Mouse (Mus musculus): ENCODE results near the gene Ctsl. TPM values are rescaled to one million over a fixed set of nuclear protein-coding genes. Genes with fewer than 3 reads are reported as not detected.
A peak's percentile ranks its signal among the peaks of the same experiment; 100 is the strongest.

The Ctsl gene
- polyA plus RNA-seq, 1 experiment: 723 TPM

DNA sequence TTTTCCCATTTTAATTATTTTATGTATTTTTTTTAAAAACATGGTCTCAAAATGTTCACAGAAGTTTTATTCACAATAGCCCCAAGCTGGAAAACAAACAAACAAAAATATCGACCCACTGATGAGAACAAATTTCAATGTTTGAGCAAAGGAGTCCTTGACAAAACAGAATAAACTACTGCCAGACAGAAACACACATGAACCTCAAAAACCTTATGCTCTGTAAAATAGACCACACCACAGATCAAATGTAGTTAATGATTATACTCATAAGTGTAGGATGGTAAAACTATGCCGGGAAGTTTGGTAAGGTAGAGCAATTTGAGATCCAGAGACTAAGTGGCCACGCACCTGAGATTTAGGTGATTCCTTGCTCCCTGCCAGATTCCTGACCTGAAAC lies 37.6 kb downstream of the Ctsl start:
- Histone ChIP-seq H3K4me1 (ENCODE audit: control insufficient read depth, insufficient read depth, low read length) (no peaks in the 10 kb centered on the region), H3K4me3 (ENCODE audit: insufficient read depth, low read depth, low read length) (no peak overlapping the region), H3K27ac (ENCODE audit: insufficient read depth, low read depth, low read length) (no peak overlapping the region)
- WGBS: 97% methylated on average over 3 of the region's 3 CpGs
- TF ChIP-seq CTCF (IDR thresholded peaks at IDR 0.05; ENCODE audit: insufficient read depth, low read depth, low read length): no peak
- no peak for TF ChIP-seq POLR2A (IDR thresholded peaks at IDR 0.05; ENCODE audit: insufficient read depth, low read depth, low read length)

DNA sequence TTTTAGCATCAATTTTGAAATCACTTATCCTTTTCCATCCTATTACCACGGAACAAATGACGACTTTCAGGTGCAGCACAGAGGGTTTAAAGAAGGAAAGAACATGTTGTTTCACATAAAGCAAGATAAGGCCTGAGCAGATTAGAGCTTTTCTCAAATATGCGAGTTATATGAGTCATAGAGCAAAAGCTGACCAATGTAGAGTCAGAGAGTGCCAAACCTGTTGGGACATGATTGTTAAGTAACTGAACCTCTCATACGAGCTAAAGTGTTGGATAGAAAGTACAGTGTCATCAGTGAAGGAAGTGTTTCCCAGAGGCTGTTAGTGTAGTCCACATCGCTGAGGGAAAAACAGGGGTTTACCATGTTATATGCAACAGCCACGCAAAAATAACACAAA lies 38.4 kb downstream of the Ctsl start:
- H3K4me3 ChIP-seq (ENCODE audit: insufficient read depth, low read depth, low read length): no peak overlapping the region
- WGBS: 87% methylated on average over 6 of the region's 6 CpGs
- no peaks in the 10 kb centered on the region for H3K4me1 ChIP-seq (ENCODE audit: control insufficient read depth, insufficient read depth, low read length)
- H3K27ac ChIP-seq (ENCODE audit: insufficient read depth, low read depth, low read length): no peak overlapping the region
- TF ChIP-seq POLR2A (IDR thresholded peaks at IDR 0.05; ENCODE audit: insufficient read depth, low read depth, low read length): no peak
- TF ChIP-seq CTCF (IDR thresholded peaks at IDR 0.05; ENCODE audit: insufficient read depth, low read depth, low read length): no peak

GRCm38 (mm10) chr13:64322561-64323281 lies 48.0 kb downstream of the Ctsl start:
- Histone ChIP-seq H3K4me3 (ENCODE audit: insufficient read depth, low read depth, low read length) (no peak overlapping the region), H3K4me1 (ENCODE audit: control insufficient read depth, insufficient read depth, low read length) (no peaks in the 10 kb centered on the region), H3K27ac (ENCODE audit: insufficient read depth, low read depth, low read length) (no peak overlapping the region)
- no peak for TF ChIP-seq CTCF (IDR thresholded peaks at IDR 0.05; ENCODE audit: insufficient read depth, low read depth, low read length)
- no peak for TF ChIP-seq POLR2A (IDR thresholded peaks at IDR 0.05; ENCODE audit: insufficient read depth, low read depth, low read length)
- 86% methylated on average over 8 of the region's 8 CpGs for WGBS

DNA sequence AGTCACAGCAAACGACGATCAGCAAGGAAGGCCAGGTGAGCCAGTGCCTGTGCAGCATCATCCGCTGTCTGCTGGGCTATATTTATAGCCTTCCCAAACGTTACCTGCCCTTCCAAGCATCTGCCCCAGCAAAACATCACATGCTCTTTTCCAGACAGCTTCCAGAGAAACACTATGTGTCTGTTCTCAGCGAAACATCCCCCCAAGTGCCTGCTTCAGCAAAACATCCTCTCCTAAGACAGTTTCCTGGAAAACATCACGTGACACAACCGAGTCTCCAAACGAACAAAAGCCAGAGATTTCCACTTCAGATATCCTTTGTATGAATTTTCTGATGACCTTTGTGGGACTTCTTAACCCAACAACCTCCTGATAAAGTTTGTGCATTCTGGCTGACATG lies 50.4 kb downstream of the Ctsl start:
- 84% methylated on average over 8 of the region's 8 CpGs for WGBS
- no peaks in the 10 kb centered on the region for H3K4me1 ChIP-seq (ENCODE audit: control insufficient read depth, insufficient read depth, low read length)
- H3K4me3 ChIP-seq (ENCODE audit: insufficient read depth, low read depth, low read length): no peak overlapping the region
- TF ChIP-seq POLR2A (IDR thresholded peaks at IDR 0.05; ENCODE audit: insufficient read depth, low read depth, low read length) (no peak), CTCF (IDR thresholded peaks at IDR 0.05; ENCODE audit: insufficient read depth, low read depth, low read length) (no peak)
- H3K27ac ChIP-seq (ENCODE audit: insufficient read depth, low read depth, low read length): no peak overlapping the region

GRCm38 (mm10) chr13:64319782-64320181 lies 50.9 kb downstream of the Ctsl start:
- H3K27ac ChIP-seq (ENCODE audit: insufficient read depth, low read depth, low read length): no peak overlapping the region
- no peak for TF ChIP-seq POLR2A (IDR thresholded peaks at IDR 0.05; ENCODE audit: insufficient read depth, low read depth, low read length)
- no peak for TF ChIP-seq CTCF (IDR thresholded peaks at IDR 0.05; ENCODE audit: insufficient read depth, low read depth, low read length)
- H3K4me3 ChIP-seq (ENCODE audit: insufficient read depth, low read depth, low read length): no peak overlapping the region
- H3K4me1 ChIP-seq (ENCODE audit: control insufficient read depth, insufficient read depth, low read length): no peaks in the 10 kb centered on the region

DNA sequence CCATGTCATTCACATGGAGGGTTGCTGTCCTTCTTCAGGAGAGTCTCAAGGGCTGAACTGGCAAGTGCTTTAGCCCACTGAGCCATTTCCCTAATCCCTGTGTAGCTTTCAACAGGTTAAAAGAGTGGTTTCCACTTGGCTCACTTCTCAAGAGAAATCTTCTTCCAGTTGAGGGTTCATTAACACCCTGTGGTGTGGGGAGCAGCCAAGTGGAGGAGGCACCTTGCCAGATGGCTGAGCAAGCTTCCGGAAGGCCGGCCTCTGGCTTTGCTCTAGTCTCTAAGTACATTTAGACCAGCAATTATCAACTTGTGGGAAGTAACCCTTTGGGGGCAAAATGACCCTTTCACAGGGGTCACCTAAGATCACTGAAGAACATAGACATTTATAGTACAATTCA lies 52.3 kb downstream of the Ctsl start:
- Histone ChIP-seq H3K27ac (ENCODE audit: insufficient read depth, low read depth, low read length) (no peak overlapping the region), H3K4me1 (ENCODE audit: control insufficient read depth, insufficient read depth, low read length) (no peaks in the 10 kb centered on the region), H3K4me3 (ENCODE audit: insufficient read depth, low read depth, low read length) (no peak overlapping the region)
- WGBS: 38% methylated on average over 2 of the region's 2 CpGs
- TF ChIP-seq POLR2A (IDR thresholded peaks at IDR 0.05; ENCODE audit: insufficient read depth, low read depth, low read length): no peak
- no peak for TF ChIP-seq CTCF (IDR thresholded peaks at IDR 0.05; ENCODE audit: insufficient read depth, low read depth, low read length)

DNA sequence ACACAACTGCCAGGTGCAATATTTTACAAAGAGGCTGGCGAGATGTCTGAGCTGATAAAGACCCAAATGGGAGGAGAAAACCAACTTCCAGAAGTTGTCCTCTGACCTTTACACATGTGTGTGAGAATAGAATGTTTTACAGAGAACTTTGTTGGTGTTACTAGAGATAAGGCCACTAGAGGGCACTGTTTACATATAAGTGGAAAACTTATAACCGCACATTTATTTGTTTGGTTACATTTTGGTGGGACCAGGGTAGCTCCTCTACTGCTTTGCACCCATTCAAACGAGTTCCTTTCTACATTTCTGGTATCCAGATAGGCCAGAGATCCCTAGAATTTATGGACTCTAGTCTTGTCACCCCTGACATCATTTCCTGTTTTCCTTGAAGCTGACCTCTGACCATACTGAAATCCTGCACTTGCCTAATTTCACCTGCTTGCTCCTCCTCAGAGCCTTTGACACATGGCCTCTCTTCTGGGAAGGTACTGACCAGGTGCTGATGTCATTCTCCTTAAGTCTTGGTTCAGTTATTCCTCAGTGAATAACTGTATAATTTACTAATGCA lies 55.1 kb downstream of the Ctsl start:
- H3K4me1 ChIP-seq (ENCODE audit: control insufficient read depth, insufficient read depth, low read length): 0 out of 2 replicates have a peak, but pooled peaks cover under 1% of the 10 kb centered on the region
- no peak overlapping the region for H3K27ac ChIP-seq (ENCODE audit: insufficient read depth, low read depth, low read length)
- no peak overlapping the region for H3K4me3 ChIP-seq (ENCODE audit: insufficient read depth, low read depth, low read length)
- under 1% methylated on average over 3 of the region's 3 CpGs for WGBS
- no peak for TF ChIP-seq CTCF (IDR thresholded peaks at IDR 0.05; ENCODE audit: insufficient read depth, low read depth, low read length)
- TF ChIP-seq POLR2A (IDR thresholded peaks at IDR 0.05; ENCODE audit: insufficient read depth, low read depth, low read length): no peak

DNA sequence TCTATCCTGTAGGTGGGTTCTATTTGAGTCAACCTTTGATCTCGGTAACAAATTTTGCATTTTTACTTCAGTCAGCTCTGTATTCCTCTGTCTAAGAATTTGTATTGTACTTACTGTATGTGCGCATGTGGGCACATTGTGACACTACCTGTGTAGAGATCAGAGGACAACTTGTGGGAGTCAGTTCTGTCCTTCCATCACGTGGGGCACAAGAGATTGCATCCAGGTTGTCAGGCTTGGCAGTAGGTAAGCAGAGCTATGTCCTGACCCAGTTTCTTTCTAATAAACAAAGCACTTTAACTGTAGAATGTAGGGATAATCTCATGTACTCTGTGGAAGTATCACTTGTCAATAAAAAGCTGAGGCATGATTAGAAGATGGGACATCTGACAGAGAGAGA lies 56.6 kb downstream of the Ctsl start:
- peaks cover 10% of the 10 kb centered on the region; the same call in 1 of the 2 replicates for H3K4me1 ChIP-seq (ENCODE audit: control insufficient read depth, insufficient read depth, low read length)
- WGBS: 68% methylated on average over 3 of the region's 3 CpGs
- H3K4me3 ChIP-seq (ENCODE audit: insufficient read depth, low read depth, low read length): no peak overlapping the region
- no peak overlapping the region for H3K27ac ChIP-seq (ENCODE audit: insufficient read depth, low read depth, low read length)
- TF ChIP-seq POLR2A (IDR thresholded peaks at IDR 0.05; ENCODE audit: insufficient read depth, low read depth, low read length): no peak
- no peak for TF ChIP-seq CTCF (IDR thresholded peaks at IDR 0.05; ENCODE audit: insufficient read depth, low read depth, low read length)

DNA sequence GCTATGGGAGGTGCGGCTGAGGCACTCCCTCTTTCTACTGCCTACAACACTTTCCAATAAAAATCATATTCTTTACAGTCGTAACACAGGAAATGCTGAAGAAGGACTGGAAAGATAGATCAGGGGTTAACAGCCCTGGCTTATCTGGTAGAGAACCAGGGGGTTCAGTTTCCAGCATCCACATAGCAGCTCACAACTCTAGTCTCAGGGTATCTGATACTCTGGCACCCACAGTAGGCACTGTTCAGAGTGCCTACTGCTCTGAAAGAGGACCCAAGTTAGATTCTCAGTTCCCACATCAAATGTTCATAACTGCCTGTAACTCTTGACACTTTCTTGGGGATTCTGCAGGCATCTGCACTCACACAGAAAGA lies 57.8 kb downstream of the Ctsl start:
- Histone ChIP-seq H3K4me1 (ENCODE audit: control insufficient read depth, insufficient read depth, low read length) (peaks cover 10% of the 10 kb centered on the region; the same call in 1 of the 2 replicates), H3K4me3 (ENCODE audit: insufficient read depth, low read depth, low read length) (peak overlapping the region; percentile 70; the same call in 1 of the 2 replicates), H3K27ac (ENCODE audit: insufficient read depth, low read depth, low read length) (0 out of 2 replicates have a peak overlapping the region, but pooled peaks have one; percentile 25)
- 2% methylated on average over 2 of the region's 2 CpGs for WGBS
- no peak for TF ChIP-seq POLR2A (IDR thresholded peaks at IDR 0.05; ENCODE audit: insufficient read depth, low read depth, low read length)
- no peak for TF ChIP-seq CTCF (IDR thresholded peaks at IDR 0.05; ENCODE audit: insufficient read depth, low read depth, low read length)

Data from olfactory bulb, adult 2 months (tissue).